Mouse (Mus musculus): Measurements from ENCODE around the gene Gm49358. TPM values are rescaled to one million over a fixed set of nuclear protein-coding genes. Genes with fewer than 3 reads are reported as not detected.

The Gm49358 gene
- polyA plus RNA-seq (2017; shearing (Covaris generic)) = under 1 TPM in 1 of 2 experiments, not detected in 1; 0.91 TPM

DNA sequence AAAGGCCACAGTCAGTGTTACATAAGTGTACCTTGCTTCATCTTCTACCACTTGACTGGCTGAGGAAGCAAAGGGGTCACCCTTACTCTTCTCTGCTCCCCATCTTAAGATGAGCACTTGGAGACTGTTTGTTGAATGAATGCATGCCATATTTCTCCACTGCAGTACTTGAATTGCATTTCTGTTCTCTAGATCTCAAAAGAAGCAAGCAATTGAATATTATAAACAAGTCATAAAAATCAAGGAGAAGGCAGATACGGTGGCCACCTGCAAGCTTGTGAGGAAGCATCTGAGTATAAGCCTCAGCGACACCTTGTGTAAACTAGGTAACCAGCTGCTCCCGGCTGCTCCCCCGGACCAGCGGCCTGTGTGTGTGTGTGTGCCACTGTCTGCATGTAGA, at the start of gene Gm49358:
Gene Gm49358 (plus strand): TSS at position 301 of the 400 bp plus-strand sequence.

DNA sequence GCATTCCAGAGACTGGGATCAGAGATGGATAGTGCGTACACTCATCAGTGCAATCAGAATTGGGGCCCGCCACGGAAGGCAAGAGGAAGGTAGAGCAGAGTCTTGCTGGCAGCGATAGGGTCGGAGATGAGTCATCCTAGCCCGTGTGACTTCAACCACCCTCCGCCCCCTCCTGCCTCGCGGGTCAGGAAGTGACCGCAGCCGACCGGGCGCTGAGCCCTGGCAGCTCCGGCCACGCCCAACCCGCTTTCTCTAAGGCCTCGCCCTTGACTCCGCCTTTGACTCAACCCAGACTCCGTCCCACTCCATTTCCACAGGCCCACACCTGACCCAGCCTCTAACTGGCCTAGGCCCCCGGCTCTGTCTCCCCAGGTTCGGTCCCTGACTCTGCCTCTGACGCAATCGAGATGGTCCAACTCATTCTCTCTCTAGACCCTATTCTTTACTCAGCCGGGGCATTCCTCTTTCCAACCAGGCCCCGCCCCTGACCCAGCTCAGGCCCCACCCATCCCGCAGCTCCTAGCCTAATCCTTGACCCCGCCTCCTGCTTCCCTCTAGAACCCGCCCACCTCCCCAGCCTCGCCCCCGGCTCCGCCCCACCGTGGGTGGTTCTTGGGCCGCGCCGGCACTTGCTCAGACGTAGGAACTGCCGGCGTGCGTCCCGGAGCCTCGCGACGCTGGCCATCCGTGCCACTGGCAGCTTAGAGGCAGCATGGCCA, 14.8 kb downstream of the Gm49358 start, which contains the start of gene Nt5dc3:
Gene Nt5dc3 (plus strand): TSS at position 608 of the 719 bp plus-strand sequence.

Other genes starting within 250 kb of the Gm49358 start
- gene Hsp90b1, start 58.5 kb upstream of the Gm49358 start, polyA plus RNA-seq (2017; shearing (Covaris generic)) = 100 to 1,000 TPM; 212 to 384 TPM
- gene Ttc41, start 58.2 kb upstream of the Gm49358 start, polyA plus RNA-seq (2017; shearing (Covaris generic)) = 1 to 10 TPM in 1 of 2 experiments, under 1 TPM in 1; 0.20 to 1.4 TPM
- 1 to 10 TPM; 1.4 to 1.6 TPM for gene Nt5dc3, start 15.0 kb downstream of the Gm49358 start, polyA plus RNA-seq (2017; shearing (Covaris generic))
- under 1 TPM; 0.43 to 0.91 TPM for gene Stab2, start 244.1 kb downstream of the Gm49358 start, polyA plus RNA-seq (2017; shearing (Covaris generic))